Mouse (Mus musculus) intestine, embryonic 15.5 days (tissue): Measurements from ENCODE around the gene Il22ra1. TPM values are rescaled to one million over a fixed set of nuclear protein-coding genes. Genes with fewer than 3 reads are reported as not detected.
A peak's percentile ranks its signal among the peaks of the same experiment; 100 is the strongest.

Source experiments
- ATAC-seq: fragments of 200-750 bp; cut with Nextera tagmentation; 2 replicates; pipeline ENCODE4 v1.8.0; 2017; ENCODE audit warnings: moderate TSS enrichment, moderate library complexity
- H3K27ac ChIP-seq: fragments of 300-500 bp; sonication (generic); 2 replicates; pipeline ENCODE4 v1.5.1; 2015; ENCODE audit warnings: mild to moderate bottlenecking, inconsistent platforms
- H3K27me3 ChIP-seq: fragments of 300-500 bp; sonication (generic); replicated peaks from 2 replicates; pipeline ENCODE4 v1.6.1; 2015; ENCODE audit warnings: inconsistent platforms
- H3K36me3 ChIP-seq: fragments of 300-500 bp; sonication (generic); 2 replicates; pipeline ENCODE4 v1.6.1; 2015; ENCODE audit warnings: inconsistent platforms
- H3K4me1 ChIP-seq: fragments of 300-500 bp; sonication (generic); replicated peaks from 2 replicates; pipeline ENCODE4 v1.6.1; 2015; ENCODE audit warnings: inconsistent platforms
- H3K4me2 ChIP-seq: fragments of 300-500 bp; sonication (generic); replicated peaks from 2 replicates; pipeline ENCODE4 v1.6.1; 2015; ENCODE audit warnings: mild to moderate bottlenecking, inconsistent platforms
- H3K4me3 ChIP-seq: fragments of 300-500 bp; sonication (generic); replicated peaks from 2 replicates; pipeline ENCODE4 v1.5.1; 2015; ENCODE audit warnings: inconsistent platforms
- H3K9ac ChIP-seq: fragments of 300-500 bp; sonication (generic); 2 replicates; pipeline ENCODE4 v1.6.1; 2015; ENCODE audit warnings: inconsistent platforms
- H3K9me3 ChIP-seq: fragments of 300-500 bp; sonication (generic); 2 replicates; pipeline ENCODE4 v1.6.1; 2016; ENCODE audit warnings: inconsistent platforms
- WGBS: fragments of 180-500 bp; shearing (Covaris S2); methylation state at CpG from one replicate; pipeline ENCODE4 v1.1.7; 2015; 5-methylcytosine and 5-hydroxymethylcytosine counted together
- polyA plus RNA-seq: library from polyadenylated mRNA; unstranded; fragments of >200 nt; fragmentation: Nextera tagmentation; extraction: Ambion mirVana; gene quantifications from 2 replicates; pipeline ENCODE4 v1.2.1, GENCODE M21; 2015

The Il22ra1 gene
- polyA plus RNA-seq, 1 experiment from 2014 or later: 4.7 TPM

DNA sequence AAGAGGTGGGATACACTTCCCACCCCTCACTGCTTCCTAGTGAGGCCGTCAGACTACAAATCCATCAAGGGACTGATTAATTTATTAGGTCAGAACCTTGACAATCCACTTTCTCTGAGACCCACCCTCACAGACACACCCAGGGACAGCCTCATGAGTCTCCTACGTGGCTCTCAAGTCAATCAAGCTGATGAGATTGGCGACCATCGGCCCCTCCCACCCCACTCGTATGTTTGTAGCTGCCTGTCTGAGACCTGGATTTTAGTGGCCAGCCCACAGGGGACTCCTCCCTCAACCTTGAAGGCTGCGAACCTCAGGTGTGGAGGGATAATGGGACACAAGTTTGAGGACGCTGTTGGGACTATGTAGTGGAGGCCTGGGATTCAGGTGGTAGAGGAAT, 11.2 kb downstream of the Il22ra1 start:
- H3K4me3 ChIP-seq: no peak overlapping the region
- peak overlapping the region; percentile 68; the same call in 1 of the 2 replicates for H3K27ac ChIP-seq
- peak; percentile 48 for ATAC-seq
- H3K27me3 ChIP-seq: no peaks in the 10 kb centered on the region
- H3K36me3 ChIP-seq: peaks cover 4% of the 10 kb centered on the region; the same call in 1 of the 2 replicates
- no peak overlapping the region for H3K9ac ChIP-seq
- no peak overlapping the region for H3K4me2 ChIP-seq
- no peaks in the 10 kb centered on the region for H3K9me3 ChIP-seq
- peaks cover 22% of the 10 kb centered on the region for H3K4me1 ChIP-seq
- WGBS: 51% methylated on average over 7 of the region's 7 CpGs

DNA sequence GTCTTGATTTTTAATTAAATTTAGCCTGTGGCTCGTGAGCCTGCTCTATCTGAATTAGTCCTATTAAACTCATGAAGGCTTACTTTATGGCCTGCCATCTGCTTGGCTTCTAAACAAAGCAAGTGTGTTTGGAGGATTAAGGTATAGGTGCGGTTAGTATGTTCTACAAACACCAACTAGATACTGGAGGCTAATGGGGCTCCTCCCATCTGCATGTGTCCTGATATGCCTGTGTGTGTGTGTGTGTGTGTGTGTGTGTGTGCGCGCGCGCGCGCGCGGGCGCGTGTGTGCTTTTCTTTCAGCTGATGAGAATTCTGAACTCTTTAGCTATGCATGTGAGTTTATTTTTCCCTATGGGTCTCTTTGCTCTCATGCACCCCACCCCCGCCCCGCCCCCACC, 11.7 kb downstream of the Il22ra1 start:
- 74% methylated on average over 14 of the region's 14 CpGs for WGBS

DNA sequence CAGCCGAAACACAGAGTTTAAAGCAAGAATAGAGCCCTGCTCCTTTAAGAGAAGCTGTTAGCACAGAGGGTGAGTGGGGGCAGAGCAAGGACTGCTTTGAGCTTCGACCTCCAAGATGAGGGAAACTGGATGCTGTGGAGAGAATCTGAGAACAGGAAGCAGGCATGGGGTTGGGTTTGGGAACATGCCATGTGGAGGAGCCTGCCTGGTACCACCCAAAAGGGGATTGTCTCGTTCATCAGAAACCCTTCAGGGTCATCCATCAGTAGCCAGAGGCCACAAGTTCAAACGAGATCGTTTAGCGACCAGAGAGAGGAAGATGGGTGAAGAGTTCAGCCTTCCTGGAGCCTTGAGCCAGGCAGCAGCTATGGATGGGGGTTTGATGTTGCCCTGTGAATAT, 15.5 kb downstream of the Il22ra1 start:
- ATAC-seq: no peak
- Histone ChIP-seq H3K4me1 (peaks cover 44% of the 10 kb centered on the region), H3K9ac (no peak overlapping the region), H3K4me2 (no peak overlapping the region), H3K27ac (no peak overlapping the region), H3K4me3 (no peak overlapping the region), H3K9me3 (no peaks in the 10 kb centered on the region), H3K36me3 (no peaks in the 10 kb centered on the region), H3K27me3 (no peaks in the 10 kb centered on the region)
- WGBS: 18% methylated on average over 6 of the region's 6 CpGs

More for the DNA sequence above, 11.7 kb downstream of the Il22ra1 start:
- Histone ChIP-seq H3K4me2 (no peak overlapping the region), H3K9ac (no peak overlapping the region), H3K27ac (no peak overlapping the region; the same call in 1 of the 2 replicates), H3K4me3 (no peak overlapping the region), H3K4me1 (peaks cover 26% of the 10 kb centered on the region), H3K9me3 (no peaks in the 10 kb centered on the region), H3K36me3 (no peaks in the 10 kb centered on the region), H3K27me3 (no peaks in the 10 kb centered on the region)
- peak; percentile 58 for ATAC-seq

DNA sequence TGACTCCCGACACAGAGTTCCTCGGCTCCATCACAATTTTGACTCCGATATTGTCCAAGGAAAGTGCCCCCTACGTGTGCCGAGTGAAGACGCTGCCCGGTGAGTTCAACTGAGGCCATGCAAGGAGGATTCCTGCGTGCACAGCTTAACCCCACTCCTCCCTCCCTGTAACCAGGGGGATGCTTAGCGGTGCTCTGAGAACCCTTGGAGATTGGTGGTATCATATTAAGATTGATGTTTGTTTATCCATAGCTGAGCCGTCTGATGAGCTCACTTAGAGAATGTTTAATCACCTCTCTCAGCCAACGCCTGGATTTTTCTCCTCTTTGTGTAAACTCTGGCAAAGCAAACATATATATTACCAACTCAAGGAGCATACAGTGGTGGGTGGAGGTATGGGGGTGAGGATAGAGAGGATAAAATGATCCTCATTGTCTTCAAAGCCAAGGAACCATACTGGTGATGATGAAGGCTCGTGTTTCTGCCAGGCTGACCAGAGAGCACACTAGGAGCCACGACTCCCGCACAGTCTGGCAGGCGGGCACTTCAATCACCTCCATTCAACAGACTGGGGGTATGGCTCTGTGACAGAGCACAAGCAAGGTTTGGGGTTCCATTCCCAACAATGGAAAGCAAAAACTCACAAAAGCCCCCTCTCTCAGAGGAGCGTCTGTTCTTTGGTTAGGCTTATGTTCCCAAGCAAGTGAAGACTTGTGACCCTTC, 16.9 kb downstream of the Il22ra1 start:
- H3K4me2 ChIP-seq: 0 out of 2 replicates have a peak overlapping the region, but pooled peaks have one; percentile 0
- H3K4me1 ChIP-seq: peaks cover 36% of the 10 kb centered on the region
- no peak overlapping the region for H3K27ac ChIP-seq
- no peaks in the 10 kb centered on the region for H3K36me3 ChIP-seq
- WGBS: 17% methylated on average over 16 of the region's 16 CpGs
- H3K4me3 ChIP-seq: no peak overlapping the region
- H3K9ac ChIP-seq: 0 out of 2 replicates have a peak overlapping the region, but pooled peaks have one; percentile 15
- no peaks in the 10 kb centered on the region for H3K27me3 ChIP-seq
- ATAC-seq: peak; percentile 40; the same call in 1 of the 2 replicates
- no peaks in the 10 kb centered on the region for H3K9me3 ChIP-seq

DNA sequence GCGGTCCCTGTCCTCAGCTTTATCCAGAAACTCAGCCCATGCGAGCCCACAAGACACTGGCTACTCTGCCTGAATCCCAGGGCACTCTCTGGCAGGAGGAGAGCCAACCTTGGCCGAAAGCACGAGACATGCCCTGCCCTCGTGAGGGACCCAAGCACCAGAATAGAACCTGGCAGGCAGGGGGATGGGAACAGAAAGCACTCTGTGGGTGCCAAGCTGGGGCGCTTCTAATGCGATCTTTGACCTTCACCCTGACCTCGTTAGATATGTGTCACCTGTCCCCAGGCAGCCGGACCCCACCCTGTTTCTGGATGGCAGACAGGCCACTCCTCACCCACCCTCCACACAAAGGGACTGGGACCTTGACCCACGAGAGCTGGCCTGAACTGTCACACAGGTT, 17.6 kb downstream of the Il22ra1 start:
- Histone ChIP-seq H3K27me3 (no peaks in the 10 kb centered on the region), H3K9me3 (no peaks in the 10 kb centered on the region), H3K36me3 (no peaks in the 10 kb centered on the region), H3K4me2 (no peak overlapping the region), H3K27ac (no peak overlapping the region), H3K4me3 (no peak overlapping the region), H3K4me1 (peaks cover 42% of the 10 kb centered on the region), H3K9ac (no peak overlapping the region)
- WGBS: 58% methylated on average over 10 of the region's 10 CpGs
- ATAC-seq: peak; percentile 36

DNA sequence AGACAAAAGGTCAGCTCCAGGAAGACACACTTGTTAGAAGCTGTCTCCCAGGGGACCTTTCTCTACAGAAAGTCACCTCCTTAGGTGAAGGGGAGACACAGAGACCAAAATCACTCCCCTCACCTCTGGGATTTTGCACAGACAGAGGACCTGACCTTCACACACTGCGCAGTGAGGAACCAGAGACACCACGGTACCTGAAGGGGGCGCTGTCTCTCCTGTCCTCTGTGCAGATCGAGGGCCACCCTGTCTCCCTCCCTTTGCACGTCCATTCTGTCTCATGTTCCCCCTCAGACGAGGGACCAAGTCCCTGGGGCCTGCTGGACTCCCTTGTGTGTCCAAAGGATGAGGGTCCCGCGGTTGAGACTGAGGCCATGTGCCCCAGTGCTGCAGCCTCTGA, 22.9 kb downstream of the Il22ra1 start:
- Histone ChIP-seq H3K4me2 (no peak overlapping the region), H3K4me1 (peaks cover 36% of the 10 kb centered on the region), H3K9ac (no peak overlapping the region), H3K27me3 (no peaks in the 10 kb centered on the region), H3K27ac (peak overlapping the region; percentile 86), H3K36me3 (no peaks in the 10 kb centered on the region; the same call in 1 of the 2 replicates), H3K9me3 (no peaks in the 10 kb centered on the region), H3K4me3 (no peak overlapping the region)
- no peak for ATAC-seq
- WGBS: 79% methylated on average over 8 of the region's 8 CpGs

DNA sequence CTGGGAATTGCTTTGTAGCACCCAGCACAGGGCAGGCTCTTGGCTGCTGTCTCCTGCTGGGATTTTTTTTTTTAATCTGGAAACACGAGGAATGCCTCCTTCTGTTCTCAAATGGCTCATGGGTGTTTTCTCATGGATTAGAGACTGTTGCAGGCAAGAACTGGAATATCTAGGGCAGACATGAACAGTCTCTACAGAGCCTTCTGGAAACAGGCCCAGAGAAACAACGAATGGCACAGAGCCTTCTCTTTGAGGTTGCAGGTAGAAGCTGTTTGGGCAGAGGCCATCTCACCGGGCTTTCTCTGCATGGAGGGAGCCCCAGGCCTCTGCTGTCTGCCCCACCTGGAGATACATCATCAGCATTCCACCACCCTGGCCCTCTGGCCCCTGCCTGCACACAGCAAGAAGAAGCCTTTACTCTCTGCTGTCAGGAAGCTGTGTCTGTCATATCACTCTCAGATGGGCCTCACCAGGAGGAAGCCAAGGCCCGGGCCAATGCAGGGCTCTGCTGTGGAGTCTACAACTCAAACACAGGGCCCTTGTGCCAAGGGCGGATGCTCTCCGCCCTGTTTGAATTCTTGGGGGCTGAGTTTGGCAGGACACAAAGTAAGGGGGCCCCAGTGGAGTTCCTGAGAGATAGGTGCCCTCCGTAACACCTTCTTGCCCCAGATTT, 24.3 kb downstream of the Il22ra1 start:
- no peaks in the 10 kb centered on the region for H3K9me3 ChIP-seq
- peaks cover 30% of the 10 kb centered on the region for H3K4me1 ChIP-seq
- H3K36me3 ChIP-seq: no peaks in the 10 kb centered on the region; the same call in 1 of the 2 replicates
- peak overlapping the region; percentile 86 for H3K27ac ChIP-seq
- H3K4me2 ChIP-seq: 0 out of 2 replicates have a peak overlapping the region, but pooled peaks have one; percentile 16
- no peak overlapping the region for H3K4me3 ChIP-seq
- H3K9ac ChIP-seq: no peak overlapping the region
- ATAC-seq: peak; percentile 84
- WGBS: 45% methylated on average over 7 of the region's 7 CpGs
- no peaks in the 10 kb centered on the region for H3K27me3 ChIP-seq

DNA sequence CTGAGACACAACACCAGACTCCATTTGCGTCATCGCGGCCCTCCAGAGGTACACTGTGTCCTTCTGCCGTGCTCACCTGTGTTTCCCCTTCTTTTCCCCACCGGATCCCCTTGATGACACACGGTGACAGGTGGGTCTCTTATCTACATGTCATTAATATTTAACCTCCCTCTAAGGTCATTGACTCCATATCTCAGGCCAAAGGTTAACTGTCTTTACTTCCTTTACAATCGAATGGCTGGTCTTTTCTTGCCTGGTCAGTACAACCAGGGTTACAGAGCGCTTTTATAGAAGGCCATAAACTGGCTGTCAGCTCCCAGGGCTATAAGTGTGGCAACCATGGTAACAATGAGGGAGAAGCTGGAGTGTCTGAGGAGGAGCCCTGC, 24.8 kb downstream of the Il22ra1 start:
- no peak overlapping the region for H3K9ac ChIP-seq
- H3K4me3 ChIP-seq: no peak overlapping the region
- H3K27ac ChIP-seq: peak overlapping the region; percentile 86
- H3K9me3 ChIP-seq: no peaks in the 10 kb centered on the region
- no peaks in the 10 kb centered on the region for H3K27me3 ChIP-seq
- ATAC-seq: peak; percentile 96
- H3K36me3 ChIP-seq: no peaks in the 10 kb centered on the region; the same call in 1 of the 2 replicates
- H3K4me2 ChIP-seq: 0 out of 2 replicates have a peak overlapping the region, but pooled peaks have one; percentile 16
- H3K4me1 ChIP-seq: peaks cover 28% of the 10 kb centered on the region
- WGBS: 46% methylated on average over 8 of the region's 8 CpGs

DNA sequence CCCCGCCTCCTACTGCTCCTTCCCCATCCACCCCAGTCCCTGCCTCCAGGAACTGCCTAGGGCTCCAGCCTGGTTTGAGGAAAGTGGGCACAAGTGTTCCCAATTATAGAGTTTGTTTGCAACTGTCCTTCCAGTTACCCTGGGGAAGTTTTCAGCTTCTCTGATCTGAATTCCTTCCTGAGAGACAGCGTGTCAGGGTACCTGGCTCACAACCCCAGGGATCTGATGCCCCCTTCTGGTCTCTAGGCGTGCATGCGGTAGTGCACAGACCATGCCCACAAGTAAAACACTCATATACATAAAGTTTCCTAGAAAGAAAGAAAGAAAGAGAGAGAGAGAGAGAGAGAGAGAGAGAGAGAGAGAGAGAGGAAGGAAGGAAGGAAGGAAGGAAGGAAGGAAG, 30.4 kb downstream of the Il22ra1 start:
- Histone ChIP-seq H3K36me3 (no peaks in the 10 kb centered on the region; the same call in 1 of the 2 replicates), H3K4me3 (no peak overlapping the region), H3K27ac (no peak overlapping the region), H3K9ac (no peak overlapping the region), H3K9me3 (no peaks in the 10 kb centered on the region), H3K27me3 (no peaks in the 10 kb centered on the region), H3K4me1 (peaks cover 24% of the 10 kb centered on the region), H3K4me2 (no peak overlapping the region)
- 33% methylated on average over 4 of the region's 4 CpGs for WGBS
- ATAC-seq: no peak

DNA sequence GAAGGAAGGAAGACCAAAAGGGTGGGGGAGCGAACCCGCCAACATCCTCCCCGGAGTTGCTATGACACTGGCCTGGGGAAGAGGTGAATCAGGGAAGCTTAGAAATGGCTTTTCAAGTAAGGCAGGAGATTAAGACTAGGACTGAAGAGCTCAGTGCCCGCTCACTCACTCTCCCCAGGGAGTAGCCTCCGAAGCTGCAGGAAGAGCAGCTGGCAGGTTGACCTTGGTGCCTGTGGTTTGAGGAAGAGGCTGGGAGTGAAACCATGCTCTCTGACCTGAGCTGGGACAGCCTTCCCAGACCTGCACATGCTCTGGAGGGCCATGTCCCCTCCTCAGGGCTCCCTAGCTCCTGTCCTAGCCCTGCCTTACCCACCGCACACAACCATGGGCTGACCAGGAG, 30.9 kb downstream of the Il22ra1 start:
- no peak for ATAC-seq
- Histone ChIP-seq H3K4me1 (peaks cover 22% of the 10 kb centered on the region; the same call in 1 of the 2 replicates), H3K27me3 (no peaks in the 10 kb centered on the region), H3K9ac (no peak overlapping the region), H3K36me3 (no peaks in the 10 kb centered on the region; the same call in 1 of the 2 replicates), H3K27ac (no peak overlapping the region), H3K4me2 (no peak overlapping the region), H3K4me3 (no peak overlapping the region), H3K9me3 (no peaks in the 10 kb centered on the region)
- WGBS: 46% methylated on average over 6 of the region's 6 CpGs

DNA sequence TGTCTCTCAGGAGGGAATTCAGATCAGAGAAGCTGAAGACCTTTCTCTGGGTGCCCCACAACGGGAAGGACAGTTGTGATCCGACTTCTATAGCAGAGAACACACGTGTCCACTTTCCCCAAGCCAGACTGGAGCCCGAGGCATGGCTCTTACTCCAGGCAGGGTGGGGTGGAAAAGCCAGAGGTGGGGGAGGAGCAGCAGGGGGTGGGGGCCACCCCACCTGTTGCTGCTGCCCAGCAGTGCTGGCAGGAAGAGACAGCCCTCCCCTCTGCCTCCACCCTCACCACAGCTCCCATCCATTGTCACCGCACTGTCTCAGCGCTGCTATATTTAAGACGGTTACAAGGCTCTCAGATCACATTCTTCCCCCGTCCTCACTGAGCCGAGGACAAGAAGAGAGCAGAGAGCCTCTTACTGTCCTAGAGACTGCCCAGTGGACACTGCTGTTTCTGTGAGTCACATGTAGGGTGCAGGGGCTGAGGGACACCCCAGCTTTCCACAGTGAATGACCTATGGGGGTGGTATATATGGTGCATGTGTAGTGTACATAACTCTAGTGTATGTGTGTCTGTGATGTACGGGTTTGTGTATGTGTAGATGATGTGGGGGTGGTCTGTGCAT, 31.5 kb downstream of the Il22ra1 start, which contains the start of gene Myom3:
Gene Myom3 (plus strand): TSS at position 360 of the 621 bp plus-strand sequence.
- H3K4me2 ChIP-seq: no peak within 1 kb of the TSS
- no peaks in the 10 kb centered on the region for H3K27me3 ChIP-seq
- H3K9me3 ChIP-seq: no peaks in the 10 kb centered on the region
- H3K36me3 ChIP-seq: no peaks in the 10 kb centered on the region; the same call in 1 of the 2 replicates
- 56% methylated on average over 10 of the region's 10 CpGs for WGBS
- H3K4me1 ChIP-seq: peaks cover 22% of the 10 kb centered on the region; the same call in 1 of the 2 replicates
- H3K9ac ChIP-seq: no peak within 1 kb of the TSS
- H3K27ac ChIP-seq: no peak within 1 kb of the TSS
- ATAC-seq: no peak
- H3K4me3 ChIP-seq: no peak within 1 kb of the TSS

DNA sequence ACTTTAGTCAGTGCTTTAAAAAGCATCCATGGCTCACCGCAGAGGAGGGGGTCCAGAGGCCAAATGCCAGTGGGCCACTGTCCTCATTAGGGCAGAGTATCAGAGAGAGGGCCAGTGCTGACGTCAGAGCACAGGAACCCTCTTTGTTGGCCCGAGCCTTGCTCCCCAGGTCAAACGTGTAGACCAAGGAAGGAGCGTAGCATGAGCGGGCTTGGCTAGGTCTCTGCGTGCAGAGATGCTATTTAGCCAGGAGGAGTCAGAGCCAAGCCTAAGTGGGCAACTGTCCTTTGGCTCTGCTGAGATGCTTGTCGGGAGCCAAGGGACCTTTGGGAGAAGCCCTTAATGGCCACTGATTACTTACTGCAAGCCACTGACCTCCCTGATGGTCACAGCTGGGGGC, 33.1 kb downstream of the Il22ra1 start:
- no peak overlapping the region for H3K9ac ChIP-seq
- 72% methylated on average over 8 of the region's 8 CpGs for WGBS
- no peak overlapping the region for H3K4me3 ChIP-seq
- no peak for ATAC-seq
- H3K4me2 ChIP-seq: no peak overlapping the region
- no peaks in the 10 kb centered on the region for H3K36me3 ChIP-seq
- H3K4me1 ChIP-seq: peaks cover 22% of the 10 kb centered on the region; the same call in 1 of the 2 replicates
- H3K27me3 ChIP-seq: no peaks in the 10 kb centered on the region
- no peaks in the 10 kb centered on the region for H3K9me3 ChIP-seq
- no peak overlapping the region for H3K27ac ChIP-seq
